Mouse (Mus musculus) myocyte (in vitro differentiated cells): ENCODE measurements around the gene Fbxw8.

Experiments
- E2F4 ChIP-seq: IDR thresholded peaks from one replicate; pipeline ENCODE4 v1.6.1; 2011; ENCODE audit warnings: mild to moderate bottlenecking, control low read depth, moderate library complexity; ENCODE audit not compliant: insufficient read depth
- MYOD1 ChIP-seq, 3 experiments: IDR thresholded peaks; one replicate each; pipeline ENCODE4 v1.6.1; 2011; ENCODE audit warnings: control low read depth in 2 of 3, low read depth in 2 of 3, mild to moderate bottlenecking in 2 of 3, moderate library complexity in 1 of 3; ENCODE audit not compliant: insufficient read length in 2 of 3, control insufficient read depth in 1 of 3
- POLR2A ChIP-seq: IDR thresholded peaks from one replicate; pipeline ENCODE4 v1.6.1; 2011; ENCODE audit warnings: low read depth, mild to moderate bottlenecking, control low read depth, moderate library complexity; ENCODE audit not compliant: insufficient read length
- POLR2AphosphoS2 ChIP-seq: IDR thresholded peaks from one replicate; pipeline ENCODE4 v1.6.1; 2011; ENCODE audit warnings: low read depth, control low read depth; ENCODE audit not compliant: insufficient read length
- REST ChIP-seq: IDR thresholded peaks from one replicate; pipeline ENCODE4 v1.6.1; 2011; ENCODE audit warnings: mild to moderate bottlenecking, control low read depth, moderate library complexity; ENCODE audit not compliant: insufficient read depth, insufficient read length
- SRF ChIP-seq: IDR thresholded peaks from one replicate; pipeline ENCODE4 v1.6.1; 2011; ENCODE audit warnings: low read depth; ENCODE audit not compliant: control insufficient read depth, insufficient read length
- TCF3 ChIP-seq: IDR thresholded peaks from one replicate; pipeline ENCODE4 v1.6.1; 2011; ENCODE audit warnings: low read depth, control low read depth; ENCODE audit not compliant: insufficient read length
- USF1 ChIP-seq: IDR thresholded peaks from one replicate; pipeline ENCODE4 v1.6.1; 2011; ENCODE audit warnings: low read depth, mild to moderate bottlenecking, control low read depth, moderate library complexity

GRCm38 (mm10) chr5:118061391-118061790 lies 93.9 kb downstream of the Fbxw8 start:
- TF ChIP-seq SRF: no peak
- no peak for TF ChIP-seq REST
- TF ChIP-seq POLR2A: no peak
- no peak for TF ChIP-seq MYOD1 (IDR thresholded peaks at IDR 0.05; ENCODE audit: control insufficient read depth in 1 of 3, insufficient read length in 2 of 3, low read depth in 2 of 3)
- TF ChIP-seq E2F4: no peak
- TF ChIP-seq POLR2AphosphoS2: no peak
- no peak for TF ChIP-seq USF1
- no peak for TF ChIP-seq TCF3
